Mouse (Mus musculus): ENCODE measurements around the gene Srrm3.
A peak's percentile ranks its signal among the peaks of the same experiment; 100 is the strongest.

Gene Srrm3

GRCm38 (mm10) chr5:135806555-135807262 is at the start of gene Srrm3:
TSS of gene Srrm3 (plus strand) at chr5:135806890.
- DNase-seq = peak; percentile 87 to 92

DNA sequence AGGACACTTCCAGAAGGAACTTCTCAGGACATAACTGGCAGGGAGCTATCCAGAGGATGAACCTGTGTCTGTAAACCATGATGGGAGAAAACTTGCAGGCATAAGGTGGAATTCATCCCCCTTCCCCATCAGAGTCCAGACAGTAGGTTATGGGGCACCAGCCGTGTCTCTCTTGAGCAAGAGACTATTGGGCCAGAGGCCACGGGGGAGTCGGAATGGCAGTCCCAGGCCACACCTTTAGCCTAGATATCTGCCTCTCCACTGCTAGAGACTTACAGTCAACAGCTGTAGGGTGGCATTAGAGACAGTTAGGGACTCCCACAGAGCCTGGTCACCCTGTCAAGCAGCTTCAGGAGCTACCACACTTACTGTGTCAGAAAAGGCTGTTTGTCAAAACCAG is 44.8 kb upstream of the Srrm3 start:
- no peak for DNase-seq

GRCm38 (mm10) chr5:135763526-135763925 is 43.2 kb upstream of the Srrm3 start:
- peak; percentile 57 to 63 for DNase-seq

DNA sequence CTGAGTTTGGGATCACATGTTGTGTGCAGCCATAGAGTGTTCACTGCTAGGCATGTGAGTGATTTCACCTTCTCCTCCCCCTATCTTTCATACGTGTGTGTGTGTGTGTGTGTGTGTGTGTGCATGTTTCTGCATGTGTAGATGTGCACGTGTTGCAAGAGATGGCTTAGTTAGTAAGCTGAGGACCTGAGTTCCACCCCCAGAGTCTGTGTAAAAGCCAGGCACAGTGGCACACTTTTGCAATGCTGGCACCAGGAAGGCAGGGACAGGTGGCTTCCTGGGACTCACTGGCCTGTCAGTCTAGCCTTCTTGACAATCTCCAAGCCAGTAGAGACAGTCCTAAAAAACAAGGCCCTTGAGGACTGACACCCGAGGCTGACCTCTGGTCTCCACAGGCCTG is 41.7 kb upstream of the Srrm3 start:
- no peak for DNase-seq

- no peak for DNase-seq
Observed at GRCm38 (mm10) chr5:135772519-135772918, 34.2 kb upstream of the Srrm3 start.

DNA sequence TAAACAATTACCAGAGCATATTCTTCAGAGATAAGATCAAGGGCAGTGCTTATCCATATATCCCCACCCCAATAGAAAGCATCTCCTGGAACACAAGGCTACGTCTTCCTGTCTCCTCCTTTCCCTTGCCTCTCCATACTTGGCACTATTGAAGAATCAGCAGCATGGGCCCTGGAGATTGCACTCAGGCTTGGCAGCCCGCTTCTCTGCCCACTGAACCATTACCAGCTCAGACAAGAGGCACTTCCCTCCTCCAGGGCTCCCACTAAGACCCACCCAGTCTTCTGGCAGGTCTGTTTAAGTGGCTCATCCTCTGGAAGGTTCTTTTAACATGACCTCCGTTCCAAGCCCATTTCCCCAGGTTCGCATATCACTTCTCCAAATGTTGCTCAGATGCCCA is 30.1 kb upstream of the Srrm3 start:
- DNase-seq = no peak

DNA sequence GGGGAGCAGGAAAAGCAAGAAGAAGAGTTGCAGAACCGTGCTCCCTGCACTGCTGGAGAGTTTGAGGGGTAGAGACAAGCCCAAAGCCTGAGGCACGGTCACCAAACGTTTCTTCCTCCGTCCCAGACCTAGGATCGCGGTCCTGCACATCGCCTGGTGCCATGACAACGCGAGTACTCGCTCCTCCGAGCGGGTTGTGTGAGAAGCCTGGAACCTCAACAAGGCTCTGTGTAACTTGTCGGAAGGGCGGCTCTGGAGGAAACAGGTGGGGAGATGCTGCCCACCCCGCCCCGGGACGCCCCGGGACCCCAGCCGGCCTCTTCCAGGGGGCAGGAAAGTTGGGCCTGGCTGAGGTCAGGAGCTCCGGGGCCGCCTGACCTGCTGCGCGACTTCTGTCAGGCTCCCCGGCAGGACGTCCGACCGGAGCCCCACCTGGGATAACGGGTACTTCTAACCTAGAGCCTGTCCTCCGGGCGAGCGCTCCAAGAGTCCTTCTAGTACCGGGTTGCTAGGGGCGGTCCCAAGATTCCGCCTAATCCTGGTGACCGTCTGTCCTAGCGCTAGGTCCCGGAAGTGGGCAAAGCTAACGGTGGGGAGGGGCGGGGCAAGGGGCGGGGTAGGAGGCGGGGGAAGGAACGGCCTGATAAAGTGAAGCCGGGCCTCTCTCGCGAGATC is 28.8 kb upstream of the Srrm3 start, which contains the start of gene Styxl1:
Gene Styxl1 (minus strand): TSS at position 590 of the 675 bp plus-strand sequence.
- DNase-seq = no peak

- DNase-seq = peak; percentile 98 to 100
Observed at GRCm38 (mm10) chr5:135778471-135779445, 27.9 kb upstream of the Srrm3 start, which contains the start of gene Mdh2. TSS of gene Mdh2 (plus strand) at chr5:135778480.

- DNase-seq = no peak
Observed at GRCm38 (mm10) chr5:135780331-135780730, 26.4 kb upstream of the Srrm3 start.

GRCm38 (mm10) chr5:135782901-135783300 is 23.8 kb upstream of the Srrm3 start:
- DNase-seq = no peak

GRCm38 (mm10) chr5:135793996-135794858 is 12.5 kb upstream of the Srrm3 start:
- DNase-seq = peak; percentile 69 to 81

DNA sequence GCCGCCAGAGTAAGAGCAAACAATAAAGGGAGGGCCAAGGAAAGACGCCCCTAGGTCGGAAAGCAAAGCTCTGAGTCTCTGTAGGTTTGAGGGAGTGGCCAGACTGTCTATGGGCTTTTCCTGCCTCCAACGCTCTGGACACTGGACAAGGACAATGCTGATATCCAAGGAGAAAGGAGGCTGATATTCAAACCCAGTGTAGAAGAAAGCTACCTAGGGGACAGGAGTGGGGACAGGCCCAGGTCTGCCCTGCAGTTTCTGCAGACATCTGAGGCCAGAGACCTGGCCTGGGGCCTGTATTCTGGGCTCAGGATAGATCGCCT is 11.9 kb upstream of the Srrm3 start:
- no peak for DNase-seq

DNA sequence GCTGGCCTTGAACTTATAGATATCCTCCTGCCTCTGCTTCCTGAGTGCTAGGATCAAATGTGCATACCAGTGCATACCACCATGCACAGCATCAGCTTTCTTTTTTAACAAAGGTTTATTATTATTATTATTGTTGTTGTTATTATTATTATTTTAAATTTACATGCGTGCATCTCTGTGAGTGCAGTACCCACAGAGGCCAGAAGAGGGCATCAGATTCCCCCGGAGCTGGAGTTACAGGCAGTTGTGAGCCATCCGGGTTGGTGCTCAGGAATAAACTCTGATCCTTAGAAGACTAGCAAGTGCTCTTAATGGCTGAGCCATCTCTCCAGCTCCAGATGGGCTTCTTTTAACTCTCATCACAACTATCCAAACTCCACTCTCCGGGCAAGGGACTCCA is 6.9 kb upstream of the Srrm3 start:
- no peak for DNase-seq

- DNase-seq = no peak
Observed at GRCm38 (mm10) chr5:135800927-135801326, 5.8 kb upstream of the Srrm3 start.

DNA sequence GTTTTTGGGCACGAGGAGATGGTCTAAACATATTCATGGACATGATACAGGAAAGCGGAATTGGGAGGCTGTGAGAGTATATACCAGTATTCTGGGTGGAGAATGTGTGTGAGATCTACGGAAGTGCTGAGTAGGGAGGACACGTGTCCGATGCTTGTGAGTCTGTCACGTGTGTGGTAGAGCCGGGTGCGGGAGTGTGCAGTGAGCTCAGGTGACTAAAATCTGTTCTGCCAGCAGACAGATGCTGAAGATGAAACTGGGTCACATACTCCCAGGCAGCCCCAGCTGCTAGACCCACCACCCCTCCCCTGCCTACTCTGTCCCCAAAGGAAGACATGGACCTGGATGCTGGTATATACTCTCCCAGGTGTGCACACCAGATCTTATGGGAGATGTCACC is 4.0 kb upstream of the Srrm3 start:
- no peak for DNase-seq

- no peak for DNase-seq
Observed at GRCm38 (mm10) chr5:135803135-135803534, 3.6 kb upstream of the Srrm3 start.

- no peak for DNase-seq
Observed at GRCm38 (mm10) chr5:135803676-135804075, 3.0 kb upstream of the Srrm3 start.

- DNase-seq = no peak
Observed at GRCm38 (mm10) chr5:135804735-135805134, 2.0 kb upstream of the Srrm3 start.

GRCm38 (mm10) chr5:135807263-135807637 is 560 bp downstream of the Srrm3 start:
- peak in 1 of 2 experiments; percentile 16 for DNase-seq

- no peak for DNase-seq
Observed at GRCm38 (mm10) chr5:135812991-135813390, 6.3 kb downstream of the Srrm3 start.

DNA sequence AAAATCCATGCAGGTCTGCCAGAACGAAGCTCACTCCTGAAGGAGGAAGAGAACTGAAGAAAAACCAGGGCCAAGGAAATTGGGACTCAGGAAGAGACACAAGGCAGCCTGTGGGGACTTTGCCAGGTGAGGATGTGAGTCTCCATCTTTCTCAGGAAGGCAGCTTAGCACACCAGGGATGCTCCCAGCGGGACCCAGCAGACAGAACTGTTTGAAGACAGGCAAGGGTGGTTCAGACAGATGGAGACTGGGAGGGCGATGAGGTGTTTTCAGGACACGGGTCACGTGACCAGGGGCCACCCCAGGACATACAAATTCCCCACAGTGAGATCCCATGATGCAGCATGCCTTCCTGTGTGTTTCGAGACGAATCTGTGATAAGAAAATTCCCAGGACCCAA is 11.8 kb downstream of the Srrm3 start:
- no peak for DNase-seq

GRCm38 (mm10) chr5:135822316-135822944 is 15.7 kb downstream of the Srrm3 start:
- DNase-seq = no peak
